Mouse (Mus musculus) heart, adult 2 months (tissue): ENCODE measurements around the gene Slc26a8.

Experiments
- CTCF ChIP-seq: fragments of 200-600 bp; IDR thresholded peaks from 2 replicates; pipeline ENCODE4 v1.8.1; 2022; ENCODE audit warnings: antibody characterized with exemption, mild to moderate bottlenecking, moderate library complexity
- EP300 ChIP-seq: fragments of 200-500 bp; IDR thresholded peaks from 2 replicates; pipeline ENCODE4 v1.6.1; 2011; ENCODE audit warnings: low read depth, low read length, control low read depth; ENCODE audit not compliant: insufficient read depth
- POLR2A ChIP-seq: fragments of 200-500 bp; IDR thresholded peaks from 2 replicates; pipeline ENCODE4 v1.6.1; 2011; ENCODE audit warnings: mild to moderate bottlenecking, low read depth, low read length, control low read depth; ENCODE audit not compliant: insufficient read depth

- TF ChIP-seq CTCF (no peak), POLR2A (no peak), EP300 (no peak)
These were observed 96.1 kb downstream of the Slc26a8 start for GRCm38 (mm10) chr17:28593965-28594364.
